Mouse (Mus musculus): ENCODE data around the gene Lmbrd2. TPM values are rescaled to one million over a fixed set of nuclear protein-coding genes. Genes with fewer than 3 reads are reported as not detected.
A peak's percentile ranks its signal among the peaks of the same experiment; 100 is the strongest.
"Not testable (repeated sequence)": the region's sequence is repeated elsewhere in the genome, so short reads cannot be mapped to it uniquely, and the experiment has no call there.

The Lmbrd2 gene
- total RNA-seq, 1 experiment from 2014 or later: 4.3 TPM

DNA sequence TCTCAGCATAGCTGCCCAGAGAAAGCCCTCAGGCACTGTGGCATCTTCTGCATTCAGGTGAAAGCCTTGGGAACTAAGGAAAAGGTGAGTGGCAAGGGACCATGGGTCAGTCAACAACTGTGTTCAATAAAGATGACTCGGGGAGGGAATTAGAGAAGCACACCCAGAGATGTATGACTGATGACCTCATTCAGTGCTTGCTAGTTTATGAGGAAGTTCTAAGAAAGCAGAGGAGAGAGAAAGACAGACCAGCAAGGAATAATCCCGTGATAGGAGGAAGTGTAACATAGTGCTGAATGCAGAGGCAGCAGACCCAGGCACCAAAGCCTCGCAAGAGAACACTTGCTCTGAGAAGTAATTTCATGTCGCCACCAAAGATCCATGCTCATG is 8.9 kb upstream of the Lmbrd2 start:
- ATAC-seq (ENCODE audit: extremely low read depth, insufficient number of reproducible peaks, low FRiP score, poor library complexity, severe bottlenecking): no peak

GRCm38 (mm10) chr15:9132693-9133443 is 7.5 kb upstream of the Lmbrd2 start:
- no peak for ATAC-seq (ENCODE audit: extremely low read depth, insufficient number of reproducible peaks, low FRiP score, poor library complexity, severe bottlenecking)

- no peak for ATAC-seq (ENCODE audit: extremely low read depth, insufficient number of reproducible peaks, low FRiP score, poor library complexity, severe bottlenecking)
Observed at GRCm38 (mm10) chr15:9134891-9135507, 5.4 kb upstream of the Lmbrd2 start.

DNA sequence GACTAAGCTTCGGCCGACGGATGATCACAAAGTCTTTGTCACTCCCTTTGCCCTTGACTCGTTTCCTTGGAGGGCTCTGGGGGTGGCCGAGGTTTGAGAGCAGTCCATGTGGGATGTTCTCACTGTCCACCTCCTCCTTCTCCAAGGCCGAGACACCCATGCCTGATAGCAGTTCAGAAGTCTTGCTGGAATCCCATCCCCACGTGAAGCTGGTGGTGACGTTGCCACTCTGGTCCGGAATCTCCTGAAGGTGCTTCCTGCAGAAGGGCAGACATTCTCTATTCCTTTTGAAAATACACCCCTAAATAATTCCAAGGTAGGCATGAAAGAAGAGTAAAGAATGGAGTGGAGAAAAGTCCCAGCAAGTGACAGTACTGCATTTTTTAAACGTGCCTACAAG is 903 bp upstream of the Lmbrd2 start:
- no peak for ATAC-seq (ENCODE audit: extremely low read depth, insufficient number of reproducible peaks, low FRiP score, poor library complexity, severe bottlenecking)

- ATAC-seq (ENCODE audit: extremely low read depth, insufficient number of reproducible peaks, low FRiP score, poor library complexity, severe bottlenecking): peak; percentile 31
Observed at GRCm38 (mm10) chr15:9140684-9141171, 378 bp downstream of the Lmbrd2 start.

- no peak for ATAC-seq (ENCODE audit: extremely low read depth, insufficient number of reproducible peaks, low FRiP score, poor library complexity, severe bottlenecking)
Observed at GRCm38 (mm10) chr15:9155325-9155724, 15.0 kb downstream of the Lmbrd2 start, which contains the start of gene Skp2. Gene Skp2 (minus strand): TSS chr15:9155425.

DNA sequence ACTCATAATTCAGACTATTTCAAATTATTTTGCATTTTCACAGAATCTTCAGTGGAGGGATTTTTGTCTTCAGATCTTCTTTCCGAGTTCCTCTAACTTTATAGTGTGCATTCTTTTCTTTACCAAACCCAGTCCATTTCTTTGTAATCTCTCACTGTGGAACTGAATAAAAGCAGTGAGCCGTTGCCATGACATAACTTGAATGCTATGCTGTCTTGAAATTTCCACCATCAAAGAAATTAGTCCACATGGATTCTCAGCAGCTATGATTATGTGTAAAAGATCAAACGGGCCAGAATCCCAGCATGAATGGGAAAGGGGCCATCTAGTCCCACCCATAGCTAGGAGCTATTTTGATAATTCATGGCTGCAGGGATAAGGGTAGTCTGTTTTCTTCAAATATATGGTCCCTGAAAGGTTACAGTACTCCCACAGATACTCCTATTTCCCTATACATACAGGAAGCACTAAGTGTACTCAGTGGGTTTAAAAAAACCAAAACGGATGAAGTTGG is 22.3 kb downstream of the Lmbrd2 start:
- no peak for ATAC-seq (ENCODE audit: extremely low read depth, insufficient number of reproducible peaks, low FRiP score, poor library complexity, severe bottlenecking)

DNA sequence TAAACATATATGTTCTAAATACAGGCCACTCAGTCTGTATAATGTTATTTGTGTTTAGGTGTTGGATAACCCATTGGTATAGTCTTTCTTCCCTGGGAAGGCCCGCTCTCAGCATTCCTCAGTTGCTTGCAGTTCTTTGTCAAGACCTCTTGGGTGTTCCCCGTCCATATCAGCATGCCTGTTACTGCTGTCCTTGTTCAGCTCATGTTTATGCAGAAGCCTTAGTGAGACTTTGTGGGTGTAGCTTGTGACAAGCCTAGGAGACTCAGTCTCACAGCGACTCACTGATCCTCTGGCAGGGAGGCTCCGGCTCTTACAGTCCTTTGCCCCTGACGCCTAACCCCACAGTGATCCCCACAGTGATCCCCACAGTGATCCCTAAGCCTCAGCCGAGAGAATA is 23.8 kb downstream of the Lmbrd2 start:
- no peak for ATAC-seq (ENCODE audit: extremely low read depth, insufficient number of reproducible peaks, low FRiP score, poor library complexity, severe bottlenecking)

GRCm38 (mm10) chr15:9177038-9177437 is 36.7 kb downstream of the Lmbrd2 start:
- no peak for ATAC-seq (ENCODE audit: extremely low read depth, insufficient number of reproducible peaks, low FRiP score, poor library complexity, severe bottlenecking)

GRCm38 (mm10) chr15:9183995-9184394 is 43.6 kb downstream of the Lmbrd2 start:
- no peak for ATAC-seq (ENCODE audit: extremely low read depth, insufficient number of reproducible peaks, low FRiP score, poor library complexity, severe bottlenecking)

DNA sequence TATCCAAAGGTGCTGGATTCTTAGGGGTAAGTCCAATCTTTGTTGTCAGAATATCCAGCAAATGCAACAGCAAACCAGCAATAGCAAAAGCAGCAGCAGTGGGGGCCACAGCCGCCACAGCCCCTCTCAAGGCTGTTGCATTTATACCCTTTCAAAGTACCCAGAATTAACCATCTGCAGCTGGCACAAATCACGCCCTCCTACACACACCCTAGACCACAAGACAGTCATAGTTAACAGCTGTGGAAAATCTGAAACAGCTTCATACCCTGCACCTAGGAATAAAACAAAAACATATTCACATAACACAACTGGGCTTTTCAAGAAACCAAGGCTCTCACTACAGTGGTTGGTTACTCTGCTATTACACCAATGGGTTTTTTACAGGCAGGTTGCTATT is 49.4 kb downstream of the Lmbrd2 start:
- ATAC-seq (ENCODE audit: extremely low read depth, insufficient number of reproducible peaks, low FRiP score, poor library complexity, severe bottlenecking): no peak

GRCm38 (mm10) chr15:9192685-9193084 is 52.3 kb downstream of the Lmbrd2 start:
- not testable (repeated sequence) for ATAC-seq (ENCODE audit: extremely low read depth, insufficient number of reproducible peaks, low FRiP score, poor library complexity, severe bottlenecking)

- ATAC-seq (ENCODE audit: extremely low read depth, insufficient number of reproducible peaks, low FRiP score, poor library complexity, severe bottlenecking): no peak
Observed at GRCm38 (mm10) chr15:9198421-9198820, 58.1 kb downstream of the Lmbrd2 start.

DNA sequence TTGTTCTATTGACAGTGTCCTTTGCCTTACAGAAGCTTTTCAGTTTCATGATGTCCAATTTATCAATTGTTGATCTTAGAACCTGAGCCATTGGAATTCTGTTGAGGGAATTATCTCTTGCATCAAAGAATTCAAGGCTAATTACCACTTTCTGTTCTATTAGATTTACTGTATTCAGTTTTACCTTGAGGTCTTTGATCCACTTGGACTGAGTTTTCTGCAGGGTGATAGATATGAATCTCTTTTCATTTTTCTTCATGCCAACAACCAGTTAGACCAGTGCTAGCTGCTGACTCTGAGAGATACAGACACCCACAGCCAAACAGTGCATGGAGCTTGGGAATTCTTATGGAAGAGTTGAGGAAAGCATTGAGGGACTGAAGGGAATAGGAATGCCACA is 71.5 kb downstream of the Lmbrd2 start:
- ATAC-seq (ENCODE audit: extremely low read depth, insufficient number of reproducible peaks, low FRiP score, poor library complexity, severe bottlenecking): no peak

DNA sequence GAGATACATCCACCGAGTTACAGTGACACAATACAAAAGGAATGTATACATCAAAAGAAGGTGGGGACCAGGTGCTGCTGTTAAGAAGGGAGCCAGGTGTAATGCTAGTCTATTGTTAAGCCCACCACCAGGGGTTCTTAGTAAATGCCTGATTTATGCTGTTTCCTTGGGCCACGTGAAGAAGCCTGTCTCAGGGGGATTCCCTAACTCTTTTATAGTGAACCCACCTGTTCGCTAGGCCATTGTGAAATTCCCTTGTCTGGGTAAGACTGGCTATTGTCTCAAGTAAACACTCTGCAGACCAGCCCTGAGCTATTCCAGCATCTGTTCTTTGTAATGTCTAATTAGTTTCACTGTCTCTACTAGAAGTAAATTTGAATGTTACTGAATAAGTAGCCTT is 72.7 kb downstream of the Lmbrd2 start:
- not testable (repeated sequence) for ATAC-seq (ENCODE audit: extremely low read depth, insufficient number of reproducible peaks, low FRiP score, poor library complexity, severe bottlenecking)

DNA sequence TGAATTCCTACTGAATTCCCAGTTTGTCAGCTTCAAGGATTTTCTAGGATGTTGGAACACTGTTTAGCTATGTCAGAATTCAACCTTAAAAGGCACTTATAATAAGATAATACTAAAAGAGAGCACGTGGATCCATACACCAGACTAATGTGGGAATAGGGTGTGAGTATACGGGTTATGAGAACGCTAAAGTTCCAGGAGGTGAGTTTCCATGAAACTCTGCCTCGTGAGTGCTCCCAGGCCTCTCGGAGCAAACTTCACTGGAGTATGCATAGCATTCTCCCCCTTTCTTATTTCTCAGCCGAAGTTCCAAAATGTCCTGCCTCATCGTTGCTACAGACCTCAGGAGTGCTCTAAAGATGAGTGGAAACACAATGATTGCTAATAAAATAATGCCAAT is 73.1 kb downstream of the Lmbrd2 start:
- ATAC-seq (ENCODE audit: extremely low read depth, insufficient number of reproducible peaks, low FRiP score, poor library complexity, severe bottlenecking): not testable (repeated sequence)

DNA sequence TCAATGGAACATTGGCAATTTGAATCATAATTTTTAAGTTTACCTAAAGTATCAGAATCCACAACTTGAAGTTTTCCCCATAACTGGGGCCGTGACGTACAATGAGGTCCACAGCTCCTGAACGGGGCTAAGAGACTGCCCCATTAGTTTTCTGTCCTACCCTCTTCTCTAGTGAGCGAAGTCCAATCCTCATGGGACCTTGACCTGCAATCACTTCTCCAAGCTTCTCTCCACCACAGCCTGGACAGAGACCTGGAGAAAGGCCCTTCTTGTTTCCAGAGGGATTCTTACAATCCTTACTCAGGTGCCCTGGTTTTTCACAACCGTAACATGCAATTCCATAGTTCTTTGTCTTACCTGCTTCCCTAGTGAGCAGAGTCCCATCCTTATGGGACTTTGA is 76.1 kb downstream of the Lmbrd2 start:
- ATAC-seq (ENCODE audit: extremely low read depth, insufficient number of reproducible peaks, low FRiP score, poor library complexity, severe bottlenecking): no peak

GRCm38 (mm10) chr15:9230917-9231316 is 90.6 kb downstream of the Lmbrd2 start:
- ATAC-seq (ENCODE audit: extremely low read depth, insufficient number of reproducible peaks, low FRiP score, poor library complexity, severe bottlenecking): not testable (repeated sequence)

DNA sequence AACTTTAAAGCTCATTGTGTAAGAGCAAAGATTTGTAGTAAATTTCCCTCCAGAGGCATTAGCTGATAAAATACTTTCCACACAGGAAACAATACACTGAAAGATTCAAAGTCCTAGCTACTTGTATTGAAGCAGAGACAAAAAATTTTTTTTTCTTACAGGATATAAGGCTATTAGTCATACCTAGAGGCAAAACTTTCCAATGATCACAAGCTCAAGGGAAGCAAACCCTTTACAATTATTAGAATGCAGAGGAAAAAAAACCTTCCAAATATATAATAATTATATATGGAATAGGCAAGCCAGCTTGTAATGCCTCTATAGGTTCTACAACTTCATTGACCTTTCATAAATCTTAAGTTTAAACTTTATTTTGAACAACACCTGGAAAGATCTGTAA is 106.0 kb downstream of the Lmbrd2 start:
- no peak for ATAC-seq (ENCODE audit: extremely low read depth, insufficient number of reproducible peaks, low FRiP score, poor library complexity, severe bottlenecking)

Measured in neutrophil, adult 5-6 weeks (primary cell).